Mouse (Mus musculus) ovary, postnatal 10 days (tissue): ENCODE results near the gene Matn4.
A peak's percentile ranks its signal among the peaks of the same experiment; 100 is the strongest.

Source experiments
- DNase-seq: peaks from one replicate; pipeline ENCODE4 v3.0.0; 2022; ENCODE audit warnings: low spot score

Gene Matn4

GRCm38 (mm10) chr2:164414581-164414980, 9.6 kb upstream of the Matn4 start:
- DNase-seq: no peak

- no peak for DNase-seq
Measured at GRCm38 (mm10) chr2:164414167-164414566, 9.2 kb upstream of the Matn4 start.

GRCm38 (mm10) chr2:164407708-164408107, 2.7 kb upstream of the Matn4 start:
- no peak for DNase-seq

GRCm38 (mm10) chr2:164405519-164405918, 559 bp upstream of the Matn4 start:
- no peak for DNase-seq

- no peak for DNase-seq
Measured at GRCm38 (mm10) chr2:164404082-164404990, 624 bp downstream of the Matn4 start.

GRCm38 (mm10) chr2:164403396-164404081, 1.4 kb downstream of the Matn4 start:
- no peak for DNase-seq

GRCm38 (mm10) chr2:164402906-164403305, 2.1 kb downstream of the Matn4 start, which contains the start of gene Rbpjl:
TSS of gene Rbpjl (plus strand) at chr2:164403141.
- DNase-seq: peak; percentile 58

GRCm38 (mm10) chr2:164396911-164397310, 8.0 kb downstream of the Matn4 start:
- no peak for DNase-seq

GRCm38 (mm10) chr2:164396076-164396475, 8.9 kb downstream of the Matn4 start:
- no peak for DNase-seq

- DNase-seq: no peak
Measured at GRCm38 (mm10) chr2:164393126-164393525, 11.8 kb downstream of the Matn4 start.

- peak; percentile 69 for DNase-seq
Measured at GRCm38 (mm10) chr2:164389499-164389898, 15.5 kb downstream of the Matn4 start.

GRCm38 (mm10) chr2:164389020-164389419, 15.9 kb downstream of the Matn4 start, which contains the start of gene Slpi:
TSS of gene Slpi (minus strand) at chr2:164389095.
- no peak for DNase-seq

- no peak for DNase-seq
Measured at GRCm38 (mm10) chr2:164386953-164387352, 18.0 kb downstream of the Matn4 start.

GRCm38 (mm10) chr2:164385927-164386763, 18.8 kb downstream of the Matn4 start:
- DNase-seq: no peak

- DNase-seq: no peak
Measured at GRCm38 (mm10) chr2:164383656-164384399, 21.1 kb downstream of the Matn4 start.

GRCm38 (mm10) chr2:164382971-164383370, 22.0 kb downstream of the Matn4 start:
- DNase-seq: no peak

GRCm38 (mm10) chr2:164381726-164382125, 23.2 kb downstream of the Matn4 start:
- no peak for DNase-seq

- DNase-seq: no peak
Measured at GRCm38 (mm10) chr2:164377478-164378426, 27.2 kb downstream of the Matn4 start.

- no peak for DNase-seq
Measured at GRCm38 (mm10) chr2:164373187-164373586, 31.8 kb downstream of the Matn4 start.

- no peak for DNase-seq
Measured at GRCm38 (mm10) chr2:164372408-164373053, 32.4 kb downstream of the Matn4 start.
